Mouse (Mus musculus): ENCODE measurements around the gene Pdk1. TPM values are rescaled to one million over a fixed set of nuclear protein-coding genes. Genes with fewer than 3 reads are reported as not detected.

The Pdk1 gene
- polyA plus RNA-seq, 1 experiment from 2014 or later: 22.9 TPM

GRCm38 (mm10) chr2:71941721-71942087 lies 68.7 kb downstream of the Pdk1 start:
- DNase-seq (ENCODE audit: low spot score) (no peak), ATAC-seq (ENCODE audit: low FRiP score) (no peak)
- H3K4me1 ChIP-seq (replicated peaks; ENCODE audit: control insufficient read depth, insufficient read depth, low read length): peaks cover 4% of the 10 kb centered on the region; the same call in 1 of the 2 replicates
- no peaks in the 10 kb centered on the region for H3K9me3 ChIP-seq (ENCODE audit: control insufficient read depth, low read length)
- H3K27me3 ChIP-seq (ENCODE audit: control insufficient read depth, insufficient read depth, low read length): no peaks in the 10 kb centered on the region
- no peaks in the 10 kb centered on the region for H3K36me3 ChIP-seq (replicated peaks; ENCODE audit: control insufficient read depth, insufficient read depth)
- H3K4me2 ChIP-seq (replicated peaks): no peak overlapping the region
- no peak overlapping the region for H3K9ac ChIP-seq
- H3K4me3 ChIP-seq (replicated peaks; ENCODE audit: low read length): no peak overlapping the region
- 90% methylated on average over 5 of the region's 5 CpGs for WGBS
- no peak overlapping the region for H3K27ac ChIP-seq

GRCm38 (mm10) chr2:71951212-71951611 lies 78.2 kb downstream of the Pdk1 start:
- 76% methylated on average over 4 of the region's 4 CpGs for WGBS
- Histone ChIP-seq H3K4me1 (replicated peaks; ENCODE audit: control insufficient read depth, insufficient read depth, low read length) (no peaks in the 10 kb centered on the region), H3K4me3 (replicated peaks; ENCODE audit: low read length) (no peak overlapping the region), H3K9ac (no peak overlapping the region), H3K36me3 (replicated peaks; ENCODE audit: control insufficient read depth, insufficient read depth) (no peaks in the 10 kb centered on the region), H3K27me3 (ENCODE audit: control insufficient read depth, insufficient read depth, low read length) (no peaks in the 10 kb centered on the region), H3K9me3 (ENCODE audit: control insufficient read depth, low read length) (0 out of 2 replicates have a peak, but pooled peaks cover 3% of the 10 kb centered on the region), H3K4me2 (replicated peaks) (no peak overlapping the region), H3K27ac (no peak overlapping the region)
- DNase-seq (ENCODE audit: low spot score) (no peak), ATAC-seq (ENCODE audit: low FRiP score) (no peak)

Other genes with a start within 250 kb of the Pdk1 start
- gene Itga6, start 127.6 kb upstream of the Pdk1 start, polyA plus RNA-seq (2014; fragmentation: Nextera tagmentation; extraction: Ambion mirVana): 34.7 and 35.9 TPM in 2 replicates
- gene Rapgef4, start 108.0 kb downstream of the Pdk1 start, polyA plus RNA-seq (2014; fragmentation: Nextera tagmentation; extraction: Ambion mirVana): 28.4 and 28.9 TPM in 2 replicates